Mouse (Mus musculus): ENCODE measurements around the gene Slc6a13.

Gene Slc6a13

DNA sequence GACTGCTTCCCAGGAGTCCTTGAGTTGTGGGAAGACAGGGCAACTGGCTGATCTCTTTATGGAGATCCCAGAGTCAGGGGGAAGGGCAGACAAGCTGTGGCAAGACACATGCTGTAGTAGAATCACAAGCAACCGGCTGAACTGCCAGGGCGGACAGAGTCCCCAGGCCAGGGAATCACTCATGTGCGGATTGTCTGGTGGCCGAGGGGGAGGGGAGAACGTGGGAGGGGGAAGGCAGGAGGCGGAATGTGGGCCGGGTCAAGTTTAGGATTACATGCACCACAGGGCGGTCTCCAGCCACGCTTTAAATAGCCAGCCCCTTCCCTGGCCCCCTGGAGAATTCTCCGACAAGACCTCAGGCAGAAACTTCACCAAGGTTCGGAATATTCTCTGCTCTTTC lies at the start of gene Slc6a13:
TSS of gene Slc6a13 (plus strand) at position 274 of the 400 bp plus-strand sequence.
- no peak for DNase-seq (ENCODE audit: low read depth)

DNA sequence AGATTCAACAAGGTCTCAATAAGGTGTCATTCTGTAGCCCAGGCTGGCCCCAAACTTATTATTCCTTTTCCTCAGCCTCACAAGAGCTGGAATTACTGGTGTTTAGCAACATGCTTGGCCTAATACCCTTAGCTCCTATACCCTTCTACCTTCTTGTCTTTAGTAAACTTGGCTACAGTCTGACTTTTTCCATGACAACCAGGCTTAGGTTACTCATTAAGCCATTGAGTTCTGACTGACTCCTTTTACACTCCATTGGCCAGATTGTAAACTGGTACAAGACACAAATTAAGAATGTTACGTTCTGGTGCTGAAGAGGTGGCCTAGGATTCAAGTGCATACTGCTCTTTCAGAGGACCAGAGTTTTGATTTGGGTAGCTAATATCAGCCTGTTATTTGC lies 49.6 kb upstream of the Slc6a13 start:
- no peak for DNase-seq (ENCODE audit: low read depth)

GRCm38 (mm10) chr6:121251256-121251655 lies 48.8 kb upstream of the Slc6a13 start:
- no peak for DNase-seq (ENCODE audit: low read depth)

GRCm38 (mm10) chr6:121260548-121260947 lies 39.5 kb upstream of the Slc6a13 start:
- peak; percentile 53 for DNase-seq (ENCODE audit: low read depth)

GRCm38 (mm10) chr6:121261233-121261632 lies 38.8 kb upstream of the Slc6a13 start:
- DNase-seq (ENCODE audit: low read depth): no peak

GRCm38 (mm10) chr6:121262004-121262403 lies 38.0 kb upstream of the Slc6a13 start:
- DNase-seq (ENCODE audit: low read depth): no peak

DNA sequence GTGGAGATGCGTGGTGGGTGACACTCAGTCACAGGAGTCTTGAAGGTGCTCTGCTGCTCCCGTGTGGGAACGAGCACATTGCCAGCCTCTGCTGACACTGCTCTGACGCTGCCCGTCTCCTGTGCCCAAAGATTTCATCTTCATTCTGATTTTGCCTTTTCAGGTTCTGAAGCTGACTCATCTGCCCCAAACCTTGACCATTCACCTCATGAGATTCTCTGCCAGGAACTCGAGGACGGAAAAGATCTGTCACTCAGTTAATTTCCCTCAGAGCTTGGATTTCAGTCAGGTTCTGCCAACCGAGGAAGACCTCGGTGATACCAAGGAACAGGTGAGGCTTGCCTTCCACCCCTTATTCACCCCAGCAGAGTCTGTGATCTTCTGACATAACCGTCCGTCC lies 37.5 kb upstream of the Slc6a13 start:
- no peak for DNase-seq (ENCODE audit: low read depth)

DNA sequence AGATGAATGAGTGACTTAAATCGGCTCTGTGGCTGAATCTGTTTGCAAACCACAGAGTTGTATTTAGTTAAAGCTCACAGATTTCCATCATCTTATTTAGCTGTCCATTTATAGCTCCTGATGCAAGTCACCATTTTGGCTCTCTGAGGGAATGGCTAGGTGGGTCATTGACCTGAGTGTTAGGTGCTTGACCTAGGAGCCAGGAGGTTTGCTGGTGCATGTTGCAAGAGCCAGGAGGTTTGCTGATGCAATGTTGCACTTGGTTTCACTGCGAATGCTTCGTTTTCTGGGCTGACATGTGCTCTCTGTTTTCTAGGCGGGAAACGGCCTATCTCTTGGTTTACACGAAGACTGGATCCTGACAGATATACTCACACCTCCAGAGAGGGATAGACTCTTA lies 29.9 kb upstream of the Slc6a13 start:
- no peak for DNase-seq (ENCODE audit: low read depth)

DNA sequence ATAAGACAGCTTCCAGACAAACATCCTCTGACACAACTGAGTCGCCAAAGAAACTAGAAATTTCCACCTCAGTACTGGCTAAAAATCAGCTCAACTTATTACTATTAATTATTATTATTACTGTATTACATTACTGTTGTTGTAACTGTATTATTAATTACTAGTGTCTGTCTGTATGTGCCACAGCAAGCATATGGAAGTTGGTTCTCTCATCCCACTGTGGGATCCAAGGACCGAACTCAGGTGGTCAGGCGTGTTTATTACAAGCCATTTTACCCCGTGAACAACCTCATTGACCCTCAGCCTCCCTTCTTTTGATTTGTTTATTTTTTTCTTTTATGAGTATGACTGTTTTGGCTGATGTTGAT lies 28.3 kb upstream of the Slc6a13 start:
- no peak for DNase-seq (ENCODE audit: low read depth)

GRCm38 (mm10) chr6:121272075-121272800 lies 27.8 kb upstream of the Slc6a13 start:
- DNase-seq (ENCODE audit: low read depth): peak; percentile 64

DNA sequence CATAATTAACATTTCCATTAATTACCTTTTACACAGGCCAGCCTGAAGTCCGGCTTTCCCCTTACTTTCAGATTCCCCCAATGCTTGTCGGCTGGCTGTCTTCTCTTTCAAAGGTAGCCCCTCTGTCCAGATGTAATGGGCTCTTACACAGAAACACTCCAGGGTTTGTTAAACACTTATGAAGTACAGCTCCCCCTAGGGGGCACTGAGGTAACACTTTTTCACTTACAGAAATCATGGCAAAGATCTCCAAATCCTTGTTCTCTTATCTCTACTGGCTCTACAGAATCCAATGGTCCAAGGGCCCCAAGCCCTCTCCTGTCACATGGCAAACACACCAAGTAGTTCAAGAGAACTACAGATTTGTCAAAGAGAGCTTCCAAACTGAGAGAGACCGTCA lies 25.7 kb upstream of the Slc6a13 start:
- DNase-seq (ENCODE audit: low read depth): peak; percentile 44

GRCm38 (mm10) chr6:121284132-121284531 lies 15.9 kb upstream of the Slc6a13 start:
- no peak for DNase-seq (ENCODE audit: low read depth)

GRCm38 (mm10) chr6:121299317-121299716 lies 710 bp upstream of the Slc6a13 start:
- no peak for DNase-seq (ENCODE audit: low read depth)

- DNase-seq (ENCODE audit: low read depth): no peak
These were observed 477 bp downstream of the Slc6a13 start for GRCm38 (mm10) chr6:121300504-121300903.

GRCm38 (mm10) chr6:121303466-121304220 lies 3.6 kb downstream of the Slc6a13 start:
- no peak for DNase-seq (ENCODE audit: low read depth)

DNA sequence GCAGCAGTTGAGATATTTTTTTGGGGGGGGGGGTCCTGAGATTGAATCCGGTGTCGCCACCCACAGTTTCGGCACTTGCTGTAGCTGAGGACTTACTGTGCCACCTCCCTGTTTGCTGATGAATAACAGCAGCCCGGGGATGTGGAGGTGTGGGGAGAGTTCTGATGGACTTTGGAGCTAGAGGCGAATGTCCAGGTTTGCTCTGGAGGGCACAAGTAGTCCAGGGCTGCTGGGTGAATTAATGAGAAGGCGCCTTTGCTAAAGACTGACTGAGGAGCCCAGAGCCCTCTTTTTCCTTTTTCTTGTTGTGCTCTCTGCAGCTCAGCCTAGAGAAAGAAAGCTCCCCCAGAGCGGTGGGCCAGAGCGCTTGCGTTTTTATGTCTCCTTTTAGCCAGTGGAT lies 4.6 kb downstream of the Slc6a13 start:
- DNase-seq (ENCODE audit: low read depth): no peak

DNA sequence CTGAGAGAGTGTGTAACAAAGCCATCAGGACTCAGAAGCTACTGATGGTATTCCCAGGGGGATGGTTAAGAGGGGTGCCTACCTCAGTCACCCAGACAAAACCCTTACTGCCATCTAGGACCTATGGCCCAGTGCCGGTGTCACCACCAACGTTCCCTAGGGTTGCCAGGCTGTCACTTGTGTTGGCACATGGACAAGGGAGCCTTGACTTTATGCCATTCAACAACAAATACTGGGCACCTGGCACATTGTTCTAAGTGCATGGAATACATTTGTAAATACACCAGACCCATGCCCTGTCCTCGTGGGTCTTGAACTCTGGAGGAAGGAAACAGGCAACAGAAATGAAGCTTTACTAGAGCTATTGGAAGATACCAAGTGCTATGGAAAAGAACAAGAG lies 5.5 kb downstream of the Slc6a13 start:
- DNase-seq (ENCODE audit: low read depth): no peak

GRCm38 (mm10) chr6:121310984-121311383 lies 11.0 kb downstream of the Slc6a13 start:
- DNase-seq (ENCODE audit: low read depth): no peak

DNA sequence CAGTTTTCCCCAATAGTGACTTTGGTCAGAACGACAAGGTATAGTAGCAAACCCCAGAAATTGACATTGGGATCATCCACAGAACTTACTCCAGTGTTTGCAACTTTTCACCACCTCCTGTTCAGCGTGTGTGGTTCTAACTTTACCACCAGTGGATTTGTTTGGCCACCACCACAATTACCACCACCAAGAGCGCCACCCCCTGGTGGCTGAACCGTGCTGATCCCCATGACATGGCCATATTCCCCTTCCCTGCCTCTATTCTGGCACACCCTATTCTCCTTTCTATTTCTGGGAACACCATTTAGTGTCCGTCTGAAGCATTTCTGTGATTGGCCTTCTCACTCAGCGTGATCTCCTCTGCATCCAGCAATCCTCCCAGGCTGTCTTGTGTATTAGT lies 19.1 kb downstream of the Slc6a13 start:
- no peak for DNase-seq (ENCODE audit: low read depth)

- DNase-seq (ENCODE audit: low read depth): no peak
These were observed 22.5 kb downstream of the Slc6a13 start for GRCm38 (mm10) chr6:121322381-121323110.

DNA sequence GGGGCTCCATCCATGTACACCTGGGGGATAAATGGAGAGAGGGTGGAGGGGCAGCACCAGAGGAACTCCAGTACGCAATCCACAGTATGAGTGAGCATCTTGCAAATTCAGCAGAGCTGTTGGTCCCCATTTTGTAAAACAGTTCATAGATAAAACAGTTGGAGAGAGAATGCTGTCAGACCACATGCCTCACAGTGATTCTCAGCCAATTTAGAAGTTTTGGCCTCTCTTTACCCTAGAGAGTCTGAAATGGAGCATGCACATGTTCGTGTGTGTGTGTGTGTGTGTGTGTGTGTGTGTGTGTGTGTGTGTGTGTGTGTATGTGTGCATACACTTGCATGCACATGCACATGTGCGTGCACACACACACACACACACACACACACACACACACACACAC lies 25.3 kb downstream of the Slc6a13 start:
- no peak for DNase-seq (ENCODE audit: low read depth)

- no peak for DNase-seq (ENCODE audit: low read depth)
These were observed 25.7 kb downstream of the Slc6a13 start for GRCm38 (mm10) chr6:121325740-121326139.

DNA sequence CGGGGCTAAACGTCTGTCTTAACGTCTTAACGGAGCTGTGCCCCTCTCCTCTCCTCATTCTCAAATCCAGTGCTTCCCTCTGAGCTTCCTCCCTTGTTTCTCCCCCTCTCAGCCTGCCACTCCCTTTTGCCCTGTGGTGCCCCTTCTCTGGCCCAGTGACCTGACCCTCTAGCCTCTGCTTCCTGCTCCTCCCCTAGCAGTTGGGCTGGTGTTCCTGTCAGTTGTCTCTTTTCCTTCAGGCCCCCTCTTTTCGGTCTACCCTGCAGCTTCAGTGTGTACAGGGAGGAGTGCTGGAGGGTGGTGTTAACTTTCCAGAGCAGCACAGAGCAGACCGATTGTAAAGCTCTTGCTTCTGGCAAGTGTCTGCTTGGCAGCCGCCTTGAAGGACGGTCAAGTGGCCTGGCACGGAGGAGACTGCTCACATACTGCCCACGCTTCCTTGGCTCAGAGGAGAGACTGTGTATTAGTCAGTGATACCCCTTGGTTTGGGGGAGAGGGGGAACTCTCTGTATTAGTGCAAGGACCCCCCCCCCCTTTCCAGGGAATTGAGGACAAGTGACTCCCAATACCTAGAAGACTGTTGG lies 26.6 kb downstream of the Slc6a13 start:
- no peak for DNase-seq (ENCODE audit: low read depth)
